ENCODE assay signal across 8 mouse cellular contexts in the genomic region with DNA sequence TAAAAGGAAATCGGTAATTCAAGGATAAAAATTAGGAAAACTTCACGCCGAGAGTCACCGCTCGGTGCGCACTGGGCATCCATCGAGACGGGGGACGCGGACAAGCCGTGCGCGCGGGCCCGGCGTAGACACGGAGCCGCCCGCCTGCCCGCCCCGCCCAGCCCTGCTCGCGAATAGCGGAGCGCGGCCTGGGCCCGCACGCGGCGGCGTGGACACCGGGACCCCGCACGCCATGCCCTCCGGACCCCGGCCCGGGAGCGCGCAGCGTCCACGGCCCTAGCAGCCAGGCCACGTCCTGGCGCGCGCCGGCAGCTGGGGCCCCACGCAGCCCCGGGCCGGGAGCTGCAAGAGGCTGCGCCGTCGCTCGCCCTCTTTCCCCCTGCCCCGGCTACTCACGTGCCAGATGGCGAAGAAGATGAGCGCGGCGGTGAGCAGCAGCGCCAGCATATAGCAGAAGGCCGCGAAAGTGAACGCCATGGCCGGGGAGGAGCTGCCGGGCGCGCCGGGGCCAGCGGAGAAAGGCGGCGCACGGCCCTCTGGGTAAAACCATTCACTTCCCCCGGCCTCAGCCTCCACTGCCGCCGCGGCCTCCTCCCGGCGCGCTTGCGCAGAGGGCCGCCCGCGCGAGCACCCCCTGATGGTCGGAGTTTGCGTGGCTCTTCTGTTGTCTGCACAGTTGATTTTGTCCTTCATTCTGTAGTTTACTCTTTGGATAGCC. TPM values are rescaled to one million over a fixed set of nuclear protein-coding genes. Genes with fewer than 3 reads are reported as not detected.
DNase-seq lines count a peak whose midpoint lies in the region; ATAC-seq and TF ChIP-seq lines count a peak whose summit lies in the region.

TSS of gene Cnih1 (minus strand) at position 625 of the 718 bp plus-strand sequence.

- H3K9me3 ChIP-seq in MEL (replicated peaks; ENCODE audit: insufficient read depth, low read length) = no peaks in the 10 kb centered on the region
- no peaks in the 10 kb centered on the region for H3K9me3 ChIP-seq in lung, embryonic 16.5 days (ENCODE audit: control insufficient read depth, low read length)

- DNase-seq in MEL (ENCODE audit: low read depth, low spot score) = peak; percentile 94
- DNase-seq in cerebellum, adult 2 months = peak; percentile 92 to 93
- DNase-seq in forelimb bud, embryonic 11.5 days (ENCODE audit: low read depth, low spot score) = peak; percentile 90
- DNase-seq in layer of hippocampus, adult 9-10 months (ENCODE audit: low spot score) = peak; percentile 73
- DNase-seq in ovary, postnatal 10 days (ENCODE audit: low spot score) = peak; percentile 87
- peak; percentile 80 to 91 for DNase-seq in thymus, postnatal 10 days (ENCODE audit: low spot score in 2 of 2)

- H3K4me1 ChIP-seq in MEL (ENCODE audit: control insufficient read depth in 1 of 2, insufficient read depth in 2 of 2, low read length in 2 of 2) = peaks cover 2 to 16% of the 10 kb centered on the region in 2 experiments; a peak in 3 of 4 replicates
- peaks cover 2% of the 10 kb centered on the region; the same call in 1 of the 2 replicates for H3K4me1 ChIP-seq in cerebellum, adult 2 months (ENCODE audit: control insufficient read depth, insufficient read depth, low read length)
- H3K4me1 ChIP-seq in lung, embryonic 16.5 days (replicated peaks; ENCODE audit: control insufficient read depth, insufficient read depth, low read length) = peaks cover 13% of the 10 kb centered on the region; the same call in 1 of the 2 replicates

- H3K27ac ChIP-seq in MEL (ENCODE audit: control insufficient read depth, low read depth, low read length) = peak within 1 kb of the TSS; percentile 88
- H3K27ac ChIP-seq in cerebellum, adult 2 months (ENCODE audit: insufficient read depth, low read length) = peak within 1 kb of the TSS; percentile 89
- H3K27ac ChIP-seq in lung, embryonic 16.5 days (ENCODE audit: low read length) = peak within 1 kb of the TSS; percentile 97

- H3K4me2 ChIP-seq in lung, embryonic 16.5 days (ENCODE audit: low read depth, low read length) = peak within 1 kb of the TSS; percentile 61

- H3K27me3 ChIP-seq in MEL (ENCODE audit: control insufficient read depth in 1 of 2, insufficient read depth in 2 of 2, low read length in 2 of 2) = no peaks in the 10 kb centered on the region
- H3K27me3 ChIP-seq in cerebellum, adult 2 months (ENCODE audit: control insufficient read depth, insufficient read depth, low read length) = no peaks in the 10 kb centered on the region
- H3K27me3 ChIP-seq in lung, embryonic 16.5 days (ENCODE audit: control insufficient read depth, insufficient read depth, low read depth, low read length) = no peaks in the 10 kb centered on the region

- peaks cover 39% of the 10 kb centered on the region for H3K79me2 ChIP-seq in MEL (ENCODE audit: control insufficient read depth, insufficient read depth, low read length, poor library complexity)

- TF ChIP-seq CTCF in MEL (IDR thresholded peaks at IDR 0.05 in 2 of 3, conservative IDR thresholded peaks at IDR 0.05 in 1 of 3; ENCODE audit: control insufficient read depth in 1 of 3, insufficient read depth in 1 of 3, low read depth in 2 of 3, low read length in 3 of 3, poor library complexity in 1 of 3, severe bottlenecking in 1 of 3) = peak; percentile 57 to 81 (median 76)
- peak; percentile 69 for TF ChIP-seq CTCF in cerebellum, adult 2 months (IDR thresholded peaks at IDR 0.05; ENCODE audit: borderline replicate concordance, insufficient read depth, low read depth, low read length)

- ATAC-seq in hematopoietic stem cell, adult 5-6 weeks (replicated peaks in 1 of 2; ENCODE audit: insufficient read depth in 1 of 2, low FRiP score in 2 of 2, low TSS enrichment in 1 of 2, low read depth in 1 of 2, poor library complexity in 2 of 2, severe bottlenecking in 2 of 2) = peak; percentile 82 to 96
- peak; percentile 97 for ATAC-seq in lung, embryonic 16.5 days (ENCODE audit: low read depth)

- TF ChIP-seq POLR2A in MEL (IDR thresholded peaks at IDR 0.05; ENCODE audit: control insufficient read depth in 1 of 2, insufficient read depth in 1 of 2, low read depth in 1 of 2, low read length in 2 of 2, poor library complexity in 1 of 2) = peak; percentile 75 to 78; a peak in 3 of 4 replicates
- TF ChIP-seq POLR2A in cerebellum, adult 2 months (IDR thresholded peaks at IDR 0.05; ENCODE audit: borderline replicate concordance, insufficient read depth, low read length) = peak; percentile 61; the same call in 1 of the 2 replicates

- peaks cover 2 to 4% of the 10 kb centered on the region in 2 experiments; a peak in 3 of 4 replicates for H3K36me3 ChIP-seq in MEL (ENCODE audit: control insufficient read depth in 1 of 2, insufficient read depth in 2 of 2, low read length in 2 of 2)
- H3K36me3 ChIP-seq in lung, embryonic 16.5 days (ENCODE audit: control insufficient read depth, insufficient read depth, low read length) = no peaks in the 10 kb centered on the region

- TF ChIP-seq EP300 in MEL (IDR thresholded peaks at IDR 0.05; ENCODE audit: low read depth in 1 of 2, low read length in 2 of 2) = peak in 1 of 2 experiments; percentile 33; a peak in 1 of 4 replicates

- WGBS in cerebellum, adult 2 months = under 1% methylated on average over 86 of the region's 86 CpGs
- 0% methylated on average over 73 of the region's 86 CpGs for WGBS in lung, embryonic 16.5 days

- TF ChIP-seq RAD21 in MEL (IDR thresholded peaks at IDR 0.05; ENCODE audit: low read depth, low read length) = no peak

- peak within 1 kb of the TSS; percentile 100 for H3K9ac ChIP-seq in MEL (ENCODE audit: control insufficient read depth, low read depth, low read length, poor library complexity, severe bottlenecking)
- peak within 1 kb of the TSS; percentile 96 for H3K9ac ChIP-seq in lung, embryonic 16.5 days (ENCODE audit: low read length)

- H3K4me3 ChIP-seq in MEL (ENCODE audit: control insufficient read depth in 1 of 2, insufficient read depth in 1 of 2, low read depth in 2 of 2, low read length in 2 of 2) = peak within 1 kb of the TSS; percentile 82 to 98
- H3K4me3 ChIP-seq in cerebellum, adult 2 months (replicated peaks; ENCODE audit: insufficient read depth, low read depth, low read length) = peak within 1 kb of the TSS; percentile 79
- peak within 1 kb of the TSS; percentile 96 for H3K4me3 ChIP-seq in lung, embryonic 16.5 days (ENCODE audit: low read length)

TF ChIP-seq in MEL, 35 proteins besides CTCF, POLR2A, EP300 and RAD21 (continues in another document):
- TF ChIP-seq E2F4 (IDR thresholded peaks at IDR 0.05; ENCODE audit: borderline replicate concordance, low read depth, low read length) (no peak), USF1 (IDR thresholded peaks at IDR 0.05; ENCODE audit: low read depth, low read length) (peak; percentile 34; the same call in 1 of the 2 replicates), UBTF (IDR thresholded peaks at IDR 0.05; ENCODE audit: borderline replicate concordance, insufficient read depth, low read depth, low read length) (0 out of 2 replicates have a peak, but pooled peaks have one; percentile 75), POLR2AphosphoS5 (IDR thresholded peaks at IDR 0.05; ENCODE audit: borderline replicate concordance, low read depth, low read length) (no peak), BHLHE40 (IDR thresholded peaks at IDR 0.05; ENCODE audit: borderline replicate concordance, low read depth, low read length) (no peak; the same call in 1 of the 2 replicates), MEF2A (IDR thresholded peaks at IDR 0.05; ENCODE audit: extremely low read depth, insufficient replicate concordance, low read depth, low read length, poor library complexity, severe bottlenecking) (no peak), POLR2AphosphoS2 (IDR thresholded peaks at IDR 0.05; ENCODE audit: low read length) (peak; percentile 77), TBP (IDR thresholded peaks at IDR 0.05; ENCODE audit: low read depth, low read length) (0 out of 2 replicates have a peak, but pooled peaks have one; percentile 23), GABPA (IDR thresholded peaks at IDR 0.05; ENCODE audit: low read depth, low read length) (no peak), RCOR1 (IDR thresholded peaks at IDR 0.05; ENCODE audit: low read depth, low read length) (peak; percentile 35; the same call in 1 of the 2 replicates), NRF1 (IDR thresholded peaks at IDR 0.05; ENCODE audit: insufficient read depth, low read depth, low read length, poor library complexity, severe bottlenecking) (peak; percentile 96), MAFK (IDR thresholded peaks at IDR 0.05; ENCODE audit: borderline replicate concordance, low read depth, low read length) (no peak), ZKSCAN1 (IDR thresholded peaks at IDR 0.05; ENCODE audit: low read depth, low read length) (no peak), GATA1 (IDR thresholded peaks at IDR 0.05; ENCODE audit: low read depth, low read length) (no peak), JUND (IDR thresholded peaks at IDR 0.05; ENCODE audit: low read depth, low read length) (no peak), ZNF384 (IDR thresholded peaks at IDR 0.05; ENCODE audit: low read depth, low read length) (no peak), SIN3A (IDR thresholded peaks at IDR 0.05; ENCODE audit: low read length) (peak; percentile 34; the same call in 1 of the 2 replicates), TAL1 (IDR thresholded peaks at IDR 0.05; ENCODE audit: low read length) (no peak), MAZ (IDR thresholded peaks at IDR 0.05; ENCODE audit: low read depth, low read length) (peak; percentile 56; the same call in 1 of the 2 replicates), ZMIZ1 (IDR thresholded peaks at IDR 0.05; ENCODE audit: low read depth, low read length) (peak; percentile 75), MYC (IDR thresholded peaks at IDR 0.05; ENCODE audit: low read depth, low read length) (peak; percentile 30; the same call in 1 of the 2 replicates), NELFE (IDR thresholded peaks at IDR 0.05; ENCODE audit: low read depth, low read length) (peak; percentile 91), ZC3H11A (IDR thresholded peaks at IDR 0.05; ENCODE audit: low read depth, low read length) (no peak), MAX (IDR thresholded peaks at IDR 0.05; ENCODE audit: low read length) (no peak; the same call in 1 of the 2 replicates), CHD2 (IDR thresholded peaks at IDR 0.05; ENCODE audit: low read length) (no peak), USF2 (IDR thresholded peaks at IDR 0.05; ENCODE audit: borderline replicate concordance in 1 of 2, insufficient read depth in 1 of 2, low read depth in 1 of 2, low read length in 2 of 2) (no peak), TCF12 (IDR thresholded peaks at IDR 0.05; ENCODE audit: low read depth, low read length) (peak; percentile 60; the same call in 1 of the 2 replicates)

RNA-seq across cellular contexts. Expression of gene Cnih1, which starts in this region (rescaled TPM):
- 49.3 and 50.6 TPM in 2 replicates for total RNA-seq in MEL (2012; rRNA removed)
- 100 to 1,000 TPM in 1 of 2 experiments, not detected in 1; 155 TPM for polyA plus RNA-seq in MEL (2012; ENCODE audit: insufficient read depth in 1 of 2, insufficient read length in 2 of 2, low read depth in 1 of 2, low replicate concordance in 2 of 2, missing spikeins in 1 of 2)
- 121 TPM in 2 replicates for polyA plus RNA-seq in cerebellum, adult 2 months (2012; rRNA removed)
- 42.3 and 55.0 TPM in 2 replicates for total RNA-seq in hematopoietic stem cell, adult 5-6 weeks (2017)
- 169 and 171 TPM in 2 replicates for polyA plus RNA-seq in lung, embryonic 16.5 days (2015; fragmentation: Nextera tagmentation; extraction: Ambion mirVana)

Comparison
In these comparisons a context has a peak if more than half of its experiments do, and no peak if none do; other contexts are left out.
1. Peak in every context shown above with its lines: DNase-seq, ATAC-seq, H3K4me3 ChIP-seq and H3K27ac ChIP-seq.